Mouse (Mus musculus) stomach, embryonic 15.5 days (tissue): ENCODE measurements around the gene March5. TPM values are rescaled to one million over a fixed set of nuclear protein-coding genes. Genes with fewer than 3 reads are reported as not detected.
A peak's percentile ranks its signal among the peaks of the same experiment; 100 is the strongest.

Source experiments
- ATAC-seq: fragments of 200-750 bp; cut with Nextera tagmentation; 2 replicates; pipeline ENCODE4 v1.8.0; 2017; ENCODE audit warnings: low read depth, moderate number of reproducible peaks, moderate TSS enrichment; ENCODE audit not compliant: insufficient read depth, low FRiP score
- H3K27ac ChIP-seq: fragments of 300-500 bp; sonication (generic); 2 replicates; pipeline ENCODE4 v1.5.1; 2015; ENCODE audit warnings: mild to moderate bottlenecking, inconsistent platforms
- H3K27me3 ChIP-seq: fragments of 300-500 bp; sonication (generic); replicated peaks from 2 replicates; pipeline ENCODE4 v1.6.1; 2015; ENCODE audit warnings: inconsistent platforms
- H3K36me3 ChIP-seq: fragments of 300-500 bp; sonication (generic); 2 replicates; pipeline ENCODE4 v1.6.1; 2015; ENCODE audit warnings: inconsistent platforms
- H3K4me1 ChIP-seq: fragments of 300-500 bp; sonication (generic); 2 replicates; pipeline ENCODE4 v1.6.1; 2015; ENCODE audit warnings: inconsistent platforms
- H3K4me2 ChIP-seq: fragments of 300-500 bp; sonication (generic); 2 replicates; pipeline ENCODE4 v1.6.1; 2015; ENCODE audit warnings: mild to moderate bottlenecking, inconsistent platforms
- H3K4me3 ChIP-seq: fragments of 300-500 bp; sonication (generic); replicated peaks from 2 replicates; pipeline ENCODE4 v1.5.1; 2015; ENCODE audit warnings: inconsistent platforms
- H3K9ac ChIP-seq: fragments of 300-500 bp; sonication (generic); 2 replicates; pipeline ENCODE4 v1.6.1; 2015; ENCODE audit warnings: inconsistent platforms
- H3K9me3 ChIP-seq: fragments of 300-500 bp; sonication (generic); 2 replicates; pipeline ENCODE4 v1.6.1; 2016; ENCODE audit warnings: inconsistent platforms
- WGBS: fragments of 180-500 bp; shearing (Covaris S2); methylation state at CpG from one replicate; pipeline ENCODE4 v1.1.7; 2015; 5-methylcytosine and 5-hydroxymethylcytosine counted together
- polyA plus RNA-seq: library from polyadenylated mRNA; unstranded; fragments of >200 nt; fragmentation: Nextera tagmentation; extraction: Ambion mirVana; gene quantifications from 2 replicates; pipeline ENCODE4 v1.2.1, GENCODE M21; 2015

March5 gene
- polyA plus RNA-seq: 85.6 and 87.6 TPM in 2 replicates

- Histone ChIP-seq H3K9me3 (no peaks in the 10 kb centered on the region), H3K4me2 (peak within 1 kb of the TSS; percentile 96), H3K4me1 (peaks cover 15% of the 10 kb centered on the region; the same call in 1 of the 2 replicates), H3K27ac (peak within 1 kb of the TSS; percentile 90), H3K9ac (peak within 1 kb of the TSS; percentile 94), H3K27me3 (no peaks in the 10 kb centered on the region), H3K4me3 (peak within 1 kb of the TSS; percentile 92), H3K36me3 (peaks cover 8% of the 10 kb centered on the region; the same call in 1 of the 2 replicates)
- under 1% methylated on average over 90 of the region's 94 CpGs for WGBS
- peak; percentile 96 for ATAC-seq
These were observed at the start of gene March5 for GRCm38 (mm10) chr19:37207303-37208175. Gene March5 (plus strand): TSS chr19:37207543.

- peaks cover 10% of the 10 kb centered on the region; the same call in 1 of the 2 replicates for H3K27me3 ChIP-seq
- no peaks in the 10 kb centered on the region for H3K36me3 ChIP-seq
- WGBS: 42% methylated on average over 1 of the region's 1 CpGs
- no peak for ATAC-seq
- no peaks in the 10 kb centered on the region for H3K9me3 ChIP-seq
- H3K27ac ChIP-seq: no peak overlapping the region
- no peak overlapping the region for H3K4me2 ChIP-seq
- no peak overlapping the region for H3K4me3 ChIP-seq
- H3K9ac ChIP-seq: no peak overlapping the region
- H3K4me1 ChIP-seq: peaks cover 5% of the 10 kb centered on the region; the same call in 1 of the 2 replicates
These were observed 35.2 kb upstream of the March5 start for GRCm38 (mm10) chr19:37172096-37172495.

- Histone ChIP-seq H3K27ac (no peak overlapping the region), H3K4me2 (no peak overlapping the region), H3K36me3 (no peaks in the 10 kb centered on the region), H3K4me3 (no peak overlapping the region), H3K27me3 (peaks cover 10% of the 10 kb centered on the region; the same call in 1 of the 2 replicates), H3K9ac (no peak overlapping the region), H3K9me3 (no peaks in the 10 kb centered on the region), H3K4me1 (peaks cover 5% of the 10 kb centered on the region; the same call in 1 of the 2 replicates)
- 82% methylated on average over 11 of the region's 11 CpGs for WGBS
- ATAC-seq: no peak
These were observed 34.7 kb upstream of the March5 start for GRCm38 (mm10) chr19:37172566-37173130.

GRCm38 (mm10) chr19:37173331-37174115 lies 33.8 kb upstream of the March5 start:
- H3K36me3 ChIP-seq: no peaks in the 10 kb centered on the region
- H3K4me1 ChIP-seq: peaks cover 5% of the 10 kb centered on the region; the same call in 1 of the 2 replicates
- H3K27me3 ChIP-seq: peaks cover 10% of the 10 kb centered on the region; the same call in 1 of the 2 replicates
- WGBS: 30% methylated on average over 20 of the region's 20 CpGs
- peak overlapping the region; percentile 100 for H3K4me2 ChIP-seq
- ATAC-seq: no peak
- H3K9ac ChIP-seq: peak overlapping the region; percentile 31; the same call in 1 of the 2 replicates
- H3K4me3 ChIP-seq: peak overlapping the region; percentile 69
- H3K27ac ChIP-seq: no peak overlapping the region
- H3K9me3 ChIP-seq: no peaks in the 10 kb centered on the region

GRCm38 (mm10) chr19:37174116-37174715 lies 33.1 kb upstream of the March5 start:
- peak overlapping the region; percentile 69 for H3K4me3 ChIP-seq
- under 1% methylated on average over 66 of the region's 70 CpGs for WGBS

GRCm38 (mm10) chr19:37174716-37175435 lies 32.5 kb upstream of the March5 start:
- ATAC-seq: peak; percentile 63; the same call in 1 of the 2 replicates
- WGBS: under 1% methylated on average over 36 of the region's 36 CpGs
- Histone ChIP-seq H3K27ac (peak overlapping the region; percentile 57; the same call in 1 of the 2 replicates), H3K4me3 (peak overlapping the region; percentile 69), H3K9me3 (no peaks in the 10 kb centered on the region), H3K27me3 (peaks cover 10% of the 10 kb centered on the region; the same call in 1 of the 2 replicates), H3K9ac (peak overlapping the region; percentile 31), H3K4me2 (peak overlapping the region; percentile 100), H3K4me1 (peaks cover 5% of the 10 kb centered on the region; the same call in 1 of the 2 replicates), H3K36me3 (no peaks in the 10 kb centered on the region)

More at GRCm38 (mm10) chr19:37174116-37174715, 33.1 kb upstream of the March5 start:
- ATAC-seq: peak; percentile 29; the same call in 1 of the 2 replicates
- Histone ChIP-seq H3K9me3 (no peaks in the 10 kb centered on the region), H3K36me3 (no peaks in the 10 kb centered on the region), H3K27me3 (peaks cover 10% of the 10 kb centered on the region; the same call in 1 of the 2 replicates), H3K4me1 (peaks cover 5% of the 10 kb centered on the region; the same call in 1 of the 2 replicates), H3K27ac (peak overlapping the region; percentile 57; the same call in 1 of the 2 replicates), H3K4me2 (peak overlapping the region; percentile 100), H3K9ac (peak overlapping the region; percentile 31)

- H3K9ac ChIP-seq: peak overlapping the region; percentile 31; the same call in 1 of the 2 replicates
- no peak for ATAC-seq
- 2% methylated on average over 12 of the region's 12 CpGs for WGBS
- H3K4me2 ChIP-seq: peak overlapping the region; percentile 100
- no peaks in the 10 kb centered on the region for H3K36me3 ChIP-seq
- H3K27me3 ChIP-seq: peaks cover 10% of the 10 kb centered on the region; the same call in 1 of the 2 replicates
- peak overlapping the region; percentile 23; the same call in 1 of the 2 replicates for H3K27ac ChIP-seq
- peak overlapping the region; percentile 69 for H3K4me3 ChIP-seq
- H3K4me1 ChIP-seq: peaks cover 5% of the 10 kb centered on the region; the same call in 1 of the 2 replicates
- no peaks in the 10 kb centered on the region for H3K9me3 ChIP-seq
These were observed 31.9 kb upstream of the March5 start for GRCm38 (mm10) chr19:37175436-37175805.

GRCm38 (mm10) chr19:37175919-37176318 lies 31.4 kb upstream of the March5 start:
- Histone ChIP-seq H3K27ac (no peak overlapping the region), H3K4me2 (peak overlapping the region; percentile 100), H3K36me3 (no peaks in the 10 kb centered on the region), H3K4me3 (peak overlapping the region; percentile 69), H3K9me3 (no peaks in the 10 kb centered on the region), H3K9ac (no peak overlapping the region), H3K27me3 (peaks cover 10% of the 10 kb centered on the region; the same call in 1 of the 2 replicates), H3K4me1 (peaks cover 5% of the 10 kb centered on the region; the same call in 1 of the 2 replicates)
- ATAC-seq: no peak
- 8% methylated on average over 6 of the region's 6 CpGs for WGBS

GRCm38 (mm10) chr19:37176879-37177462 lies 30.4 kb upstream of the March5 start:
- no peak for ATAC-seq
- H3K4me2 ChIP-seq: no peak overlapping the region

More at GRCm38 (mm10) chr19:37176879-37177462, 30.4 kb upstream of the March5 start:
- Histone ChIP-seq H3K4me1 (peaks cover 5% of the 10 kb centered on the region; the same call in 1 of the 2 replicates), H3K4me3 (no peak overlapping the region), H3K27me3 (peaks cover 10% of the 10 kb centered on the region; the same call in 1 of the 2 replicates), H3K9ac (no peak overlapping the region), H3K36me3 (no peaks in the 10 kb centered on the region), H3K27ac (no peak overlapping the region), H3K9me3 (no peaks in the 10 kb centered on the region)
- WGBS: 51% methylated on average over 4 of the region's 4 CpGs
